Mouse (Mus musculus): ENCODE measurements at regions not wholly inside any gene's neighbourhood (a gene's known extent, or its start where the extent isn't known, plus 50 kb on each side); places are given as distances from the start of the nearest gene placed in this dataset.

DNA sequence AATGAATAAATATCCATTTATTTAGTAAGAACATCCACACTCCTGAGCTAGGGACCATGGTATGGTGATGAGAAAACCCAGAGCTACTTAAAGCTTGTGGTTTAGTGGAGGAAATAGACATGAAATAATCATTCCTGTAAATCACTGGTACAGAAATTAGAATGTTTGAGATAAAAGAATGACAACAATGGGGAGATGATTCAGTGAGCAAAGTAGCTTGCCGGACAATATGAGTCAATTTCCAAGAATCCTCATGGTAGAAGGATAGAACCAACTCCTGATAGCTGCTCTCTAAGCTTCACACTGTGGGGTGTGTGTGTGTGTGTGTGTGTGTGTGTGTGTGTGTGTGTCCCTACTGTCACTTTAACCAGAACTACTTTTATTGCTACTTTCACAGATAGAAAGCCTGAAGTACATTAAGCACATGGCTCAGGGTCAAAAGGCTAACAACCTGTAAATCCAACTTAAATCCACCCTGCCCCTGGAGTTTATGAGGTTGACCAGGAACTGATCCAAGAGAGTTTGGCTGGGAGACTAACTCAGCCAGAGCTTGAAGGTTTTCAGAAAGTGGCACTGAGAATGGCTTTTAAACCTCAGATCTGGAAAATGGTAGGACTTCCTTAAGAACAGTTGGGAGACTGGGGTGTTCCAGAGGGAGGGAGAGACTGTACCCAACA is 336.9 kb upstream of the Gcfc2 start:
- DNase-seq: no peak

DNA sequence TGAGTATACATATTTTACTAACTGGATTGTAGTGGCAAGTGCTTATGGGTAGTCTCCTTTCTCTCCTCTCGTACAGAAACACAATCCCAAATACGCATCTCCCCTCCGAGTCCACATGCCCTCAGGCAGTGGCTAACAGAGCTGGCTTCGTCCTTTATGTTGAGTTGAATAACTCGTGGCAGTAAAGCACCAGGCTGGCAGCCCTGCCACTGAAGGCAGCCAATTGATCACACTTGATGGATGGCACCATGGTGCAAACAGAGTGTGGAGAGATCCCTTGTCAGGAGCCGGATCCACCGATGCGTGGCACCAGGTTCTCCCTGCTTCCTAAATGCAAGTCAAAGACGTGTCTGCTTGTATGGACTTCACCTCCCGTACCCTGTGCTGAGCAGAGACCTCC is 333.7 kb upstream of the Gcfc2 start:
- DNase-seq: no peak

DNA sequence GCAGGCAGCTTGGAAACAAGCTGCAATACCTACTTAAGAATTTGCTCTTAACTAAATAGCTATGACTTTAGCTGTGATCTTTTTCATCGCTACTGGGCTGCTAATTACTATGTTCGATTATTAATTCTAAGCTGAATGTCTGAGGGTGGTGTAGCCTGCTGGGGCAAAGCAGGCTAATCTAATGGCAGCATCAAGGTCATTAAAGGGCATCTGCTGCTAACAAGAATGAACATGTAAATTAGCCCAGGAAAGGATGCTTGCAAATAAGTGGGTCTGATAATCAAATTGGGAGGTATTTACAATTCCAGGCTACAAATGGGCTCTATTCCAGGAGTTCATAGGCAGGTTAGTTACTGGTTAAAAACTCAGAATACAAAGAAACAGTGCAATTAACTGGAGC is 327.5 kb upstream of the Gcfc2 start:
- no peak for DNase-seq

DNA sequence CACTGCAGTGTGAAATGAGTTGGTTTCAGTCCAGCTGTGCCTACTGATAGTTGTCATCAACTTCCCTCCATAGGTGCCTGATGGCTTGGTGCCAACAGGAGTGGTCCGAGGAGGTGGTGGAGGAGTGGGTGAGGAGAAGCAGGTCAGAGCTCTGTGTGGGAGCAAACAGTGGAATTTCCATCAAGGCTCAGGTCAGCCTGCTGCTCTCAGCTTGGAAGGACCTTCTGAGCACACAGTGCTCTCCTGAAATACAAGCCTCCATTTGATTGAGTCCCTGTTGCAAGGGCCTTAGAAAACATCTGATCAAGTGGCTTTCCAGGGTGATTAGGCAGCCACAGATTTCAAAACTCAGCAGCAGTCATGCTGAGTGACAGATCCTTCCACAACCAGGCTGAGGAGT is 314.8 kb upstream of the Gcfc2 start:
- DNase-seq: no peak

DNA sequence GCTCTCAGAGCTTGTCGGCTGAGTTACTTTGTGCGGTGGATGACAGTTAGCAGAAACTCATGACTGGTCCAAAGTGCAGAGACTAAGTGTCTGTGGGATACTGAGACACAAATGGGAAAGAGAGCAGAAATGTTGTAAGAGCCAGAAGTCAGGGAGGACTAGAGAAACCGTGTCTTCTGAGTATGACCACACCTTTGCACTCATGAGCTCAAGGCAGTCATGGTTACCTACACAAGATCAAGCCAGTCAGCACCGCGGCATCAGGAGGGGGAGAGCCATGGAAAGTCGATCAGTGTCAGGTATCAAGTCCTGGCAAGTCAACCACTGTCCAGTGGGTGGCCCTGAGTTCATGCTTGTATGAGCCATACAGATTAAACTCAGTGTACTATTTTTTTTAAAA is 311.5 kb upstream of the Gcfc2 start:
- peak; percentile 5 for DNase-seq

DNA sequence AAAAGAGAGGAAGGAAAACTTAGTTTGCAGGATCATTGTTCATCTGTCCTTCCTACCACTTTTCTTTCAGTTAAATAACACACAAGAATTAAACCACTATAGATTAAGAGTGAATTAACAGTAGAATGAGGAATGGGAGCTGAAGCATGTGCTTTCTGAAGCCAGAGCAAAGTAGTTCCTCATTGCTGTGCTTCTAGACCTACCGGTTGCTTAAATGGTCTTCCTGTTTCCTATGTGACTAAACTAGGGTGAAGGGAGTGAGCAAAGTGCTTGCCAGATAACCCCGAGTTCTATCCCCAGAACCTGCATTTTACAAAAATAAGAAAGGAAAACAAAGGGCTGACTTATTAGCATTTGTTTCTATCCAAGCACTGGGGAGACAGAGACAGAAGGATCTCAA is 305.5 kb upstream of the Gcfc2 start:
- DNase-seq: no peak

DNA sequence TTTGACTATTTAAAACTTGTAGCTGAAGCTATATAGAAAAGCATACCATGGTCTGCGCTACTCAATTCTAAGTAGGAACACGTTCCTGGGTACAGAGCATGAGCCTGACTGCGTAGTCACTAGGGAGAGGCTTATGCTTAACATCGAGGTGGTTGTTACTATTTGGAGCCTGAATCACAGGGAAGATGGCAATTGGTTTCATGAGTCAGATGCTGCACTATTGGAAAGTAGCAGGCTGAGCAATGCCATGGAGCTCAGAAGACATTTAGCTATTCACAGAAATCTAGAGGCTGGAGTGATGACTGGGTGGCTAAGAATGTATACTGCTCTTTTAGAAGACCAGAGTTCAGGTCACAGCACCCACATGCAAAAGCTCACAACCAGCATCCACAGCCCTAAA is 302.4 kb upstream of the Gcfc2 start:
- DNase-seq: no peak

DNA sequence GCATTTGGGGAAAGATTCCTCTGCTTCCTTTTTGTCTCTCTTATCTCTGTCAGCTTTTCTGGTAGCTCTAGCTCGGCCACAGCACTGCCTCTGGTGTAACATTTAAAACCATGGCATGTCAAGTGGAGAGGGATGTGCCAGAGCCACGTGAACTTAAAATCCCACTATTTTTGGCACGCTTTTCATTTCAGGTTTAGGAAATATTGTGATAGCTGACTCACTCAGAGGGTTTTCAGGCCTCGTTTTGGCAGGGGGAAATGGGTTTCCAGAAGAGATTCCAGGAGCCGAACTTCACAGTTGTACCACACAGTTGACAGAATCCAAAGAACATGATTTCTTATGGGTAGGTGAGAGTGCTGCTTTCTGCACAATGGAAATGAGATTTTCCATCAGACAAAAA is 300.8 kb upstream of the Gcfc2 start:
- no peak for DNase-seq

DNA sequence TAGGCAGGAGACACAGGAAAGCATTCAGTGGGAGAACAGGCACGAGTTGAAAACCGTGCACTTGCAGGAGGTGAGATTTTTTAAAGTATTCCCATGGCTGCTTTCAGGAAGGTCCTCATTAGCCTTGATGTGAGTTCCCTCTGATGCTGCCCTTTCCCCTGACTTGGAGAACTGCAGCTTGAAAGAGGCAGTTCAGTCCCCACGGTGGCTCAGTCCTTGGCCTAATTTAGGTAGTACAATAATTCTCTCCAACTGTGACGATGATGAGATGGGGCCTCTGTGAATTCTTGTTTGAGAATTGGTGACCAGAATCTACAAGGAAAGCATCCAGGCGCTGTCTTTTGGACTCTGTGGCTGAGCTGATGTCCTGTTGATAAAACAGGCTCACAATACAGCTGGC is 298.5 kb upstream of the Gcfc2 start:
- no peak for DNase-seq

DNA sequence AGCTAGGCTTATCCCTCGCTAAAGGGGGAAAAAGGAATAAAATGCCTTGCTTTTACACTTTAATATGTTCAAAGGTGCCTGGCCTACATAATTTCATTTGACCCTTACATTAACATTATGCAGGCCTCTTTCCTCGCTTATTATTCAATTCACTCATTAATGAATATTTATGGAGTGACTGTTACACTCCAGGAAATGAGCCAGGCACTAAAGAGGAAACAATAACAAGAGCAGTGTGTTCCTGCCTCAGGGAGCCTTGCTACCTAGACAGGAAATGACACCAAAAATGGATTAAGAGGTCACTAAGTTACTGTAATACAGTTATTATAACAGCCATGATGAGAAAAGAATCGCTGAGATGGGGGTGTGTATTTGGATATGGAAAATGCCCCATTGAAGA is 289.9 kb upstream of the Gcfc2 start:
- no peak for DNase-seq

DNA sequence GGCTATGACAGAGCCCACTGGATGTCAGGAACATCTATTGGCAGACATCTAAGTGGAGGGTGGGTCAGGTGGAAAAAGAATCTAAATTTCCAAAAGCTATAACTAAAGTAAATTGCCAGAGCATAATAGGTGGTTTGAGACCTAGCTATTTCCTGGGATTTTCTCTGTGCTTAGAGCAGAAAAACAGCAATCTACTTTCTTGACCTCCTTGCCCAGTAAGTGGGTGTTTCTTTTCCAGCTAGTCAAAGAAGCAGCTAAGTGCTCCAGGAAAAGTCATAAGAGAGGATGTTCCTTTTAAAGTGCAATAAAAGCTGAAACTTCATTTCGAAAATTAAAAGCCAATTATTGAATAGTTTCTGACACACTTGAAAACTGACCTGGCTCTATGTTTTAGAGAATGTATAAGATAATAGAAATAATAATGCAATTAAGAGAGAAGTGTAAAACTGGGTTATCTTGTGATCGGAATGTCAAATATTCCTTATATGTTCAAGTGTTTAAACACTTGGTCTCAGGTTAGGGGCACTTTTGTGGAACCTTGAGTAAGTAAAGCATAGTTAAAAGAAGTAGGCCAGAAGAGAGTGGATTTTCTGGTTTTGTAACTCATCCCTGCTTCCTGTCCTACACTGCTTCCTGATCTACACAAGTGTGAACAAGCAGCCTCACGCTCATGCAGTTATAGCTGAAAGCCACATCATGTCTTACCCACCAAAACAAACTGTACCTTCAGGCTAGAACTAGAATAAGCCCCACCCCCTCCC is 275.7 kb upstream of the Gcfc2 start:
- no peak for DNase-seq

DNA sequence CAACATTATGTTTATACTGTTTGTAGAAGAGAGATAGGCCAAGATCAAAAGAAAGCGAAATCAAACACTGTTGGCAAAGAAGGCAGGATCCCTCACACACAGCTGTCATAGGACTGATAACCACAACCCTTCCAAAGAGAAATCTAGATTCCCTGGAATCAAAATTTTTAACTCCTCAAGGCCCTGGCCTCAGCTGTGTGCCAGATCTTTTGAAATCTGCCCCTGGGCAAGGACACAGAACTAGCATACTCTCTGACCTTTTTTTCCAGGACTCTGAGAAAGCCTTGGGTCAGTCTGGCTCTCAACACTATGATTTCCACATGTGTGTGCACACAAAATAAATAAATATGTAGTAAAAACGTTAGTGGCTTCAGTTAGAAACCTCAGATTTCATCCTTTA is 271.6 kb upstream of the Gcfc2 start:
- DNase-seq: no peak

DNA sequence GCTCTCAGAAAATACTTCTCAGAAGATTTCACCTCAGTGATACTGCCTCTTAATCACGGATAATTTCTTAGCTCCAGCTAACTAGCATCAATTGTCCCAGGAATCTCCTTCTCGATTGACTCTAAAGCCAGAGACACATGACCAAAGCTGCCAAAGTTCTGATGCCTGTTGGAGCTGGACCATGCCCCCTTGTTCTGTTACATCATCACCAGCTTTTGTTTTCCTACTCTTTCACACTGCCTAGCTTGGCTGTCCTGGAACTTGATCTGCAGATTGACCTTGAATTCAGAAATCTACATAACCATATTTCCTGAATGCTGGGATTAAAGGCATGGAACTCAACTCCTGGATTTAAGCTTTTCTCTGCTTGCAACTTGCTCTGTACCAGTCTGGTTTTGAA is 268.3 kb upstream of the Gcfc2 start:
- peak; percentile 7 for DNase-seq

DNA sequence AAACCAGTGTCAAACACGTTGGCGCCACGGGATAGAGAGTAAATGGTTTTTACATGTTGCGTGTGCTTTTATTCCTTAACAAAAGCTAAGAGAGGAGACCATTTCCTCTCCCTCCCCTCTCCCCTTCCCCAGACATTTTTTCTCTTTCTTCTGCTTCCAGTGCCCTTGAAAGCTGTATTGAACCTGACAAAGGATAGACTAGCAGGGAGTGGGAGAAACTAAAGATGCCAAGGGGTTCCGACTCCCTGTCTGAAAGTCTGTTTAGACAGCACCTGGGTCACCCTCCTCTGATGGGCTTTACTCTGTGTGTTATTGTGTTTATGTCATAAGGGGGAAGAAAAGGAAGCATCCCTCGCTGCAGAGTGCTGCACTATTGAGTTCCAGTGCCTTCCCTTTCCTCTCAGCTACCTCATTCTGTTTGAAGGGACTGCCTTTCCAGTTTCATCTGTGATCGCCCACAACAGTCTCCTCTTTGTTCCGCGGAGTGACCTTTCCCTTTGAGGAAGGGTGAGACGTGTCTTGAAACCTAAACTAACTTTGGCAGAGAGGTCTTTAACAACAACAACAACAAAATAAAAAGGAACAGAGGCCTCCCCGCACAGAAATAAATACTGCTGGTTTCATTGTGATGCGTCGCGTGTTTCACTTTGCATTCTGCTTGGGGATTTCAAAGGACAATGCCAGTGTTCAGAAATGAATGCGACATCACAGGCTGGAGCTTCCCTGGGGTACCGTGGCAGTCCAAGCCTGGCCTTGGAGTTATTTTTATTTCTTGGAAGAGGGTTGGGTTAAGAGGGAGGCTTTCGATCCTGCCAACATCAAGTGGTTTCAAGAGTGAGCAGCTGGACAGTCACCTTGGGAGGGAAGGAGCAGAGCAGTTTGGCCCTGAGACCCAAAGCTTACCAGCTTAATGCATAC is 262.7 kb upstream of the Gcfc2 start:
- DNase-seq: no peak

DNA sequence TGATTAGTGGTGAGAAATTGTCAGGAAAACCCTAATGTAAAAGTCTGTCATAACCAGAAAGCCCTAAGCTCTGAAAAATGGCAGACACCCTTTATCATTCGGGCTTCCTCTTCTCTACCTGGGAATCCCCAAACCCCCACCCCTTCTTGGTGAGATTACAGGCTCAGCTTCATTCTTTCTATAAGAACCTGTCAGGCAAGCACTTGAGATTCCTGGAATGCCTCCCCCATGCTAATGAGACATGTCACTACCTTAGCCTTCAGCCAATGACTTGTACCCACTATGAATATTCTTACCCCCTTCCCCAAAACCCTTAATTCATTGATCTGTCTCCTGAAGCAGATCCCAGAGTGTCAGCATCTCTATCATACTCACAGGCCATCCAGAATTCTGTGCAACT is 254.5 kb upstream of the Gcfc2 start:
- no peak for DNase-seq

DNA sequence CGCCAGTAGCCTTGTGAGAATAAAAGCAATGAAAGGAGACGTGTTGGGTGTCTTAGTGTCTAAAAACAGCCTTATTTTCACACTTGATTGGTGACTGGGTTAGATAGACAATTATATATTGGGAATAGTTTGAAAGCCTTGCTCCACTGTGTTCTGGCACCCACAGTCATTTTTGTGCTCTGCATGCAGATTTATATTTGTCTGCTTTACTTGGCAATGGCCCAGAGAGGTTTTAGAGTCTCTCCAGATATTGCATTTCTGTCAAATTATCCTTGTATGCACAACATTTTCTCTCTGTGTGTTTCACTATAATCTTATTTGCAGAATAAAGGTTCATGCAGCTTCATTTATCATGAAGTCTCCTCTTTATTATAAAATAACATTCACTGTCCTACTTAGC is 250.2 kb upstream of the Gcfc2 start:
- no peak for DNase-seq

DNA sequence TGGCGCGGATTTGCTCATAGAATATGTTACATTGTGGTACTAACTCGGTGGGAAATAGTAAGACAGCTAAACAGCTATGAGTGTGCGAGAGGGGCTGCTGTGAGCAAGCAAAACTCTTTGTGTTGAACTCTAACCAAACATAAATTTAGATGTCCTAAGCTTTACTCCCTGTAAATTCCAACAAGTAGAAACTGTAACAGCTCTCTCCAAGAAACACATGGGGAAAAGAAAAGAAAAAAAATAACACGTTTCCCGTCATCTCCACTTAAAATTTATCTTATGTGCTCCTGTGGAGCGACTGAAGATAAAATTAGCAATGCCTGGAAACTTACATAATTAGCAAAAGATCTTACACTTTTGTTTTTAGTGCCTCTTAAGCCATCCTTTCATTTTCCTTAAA is 226.2 kb upstream of the Gcfc2 start:
- DNase-seq: no peak

DNA sequence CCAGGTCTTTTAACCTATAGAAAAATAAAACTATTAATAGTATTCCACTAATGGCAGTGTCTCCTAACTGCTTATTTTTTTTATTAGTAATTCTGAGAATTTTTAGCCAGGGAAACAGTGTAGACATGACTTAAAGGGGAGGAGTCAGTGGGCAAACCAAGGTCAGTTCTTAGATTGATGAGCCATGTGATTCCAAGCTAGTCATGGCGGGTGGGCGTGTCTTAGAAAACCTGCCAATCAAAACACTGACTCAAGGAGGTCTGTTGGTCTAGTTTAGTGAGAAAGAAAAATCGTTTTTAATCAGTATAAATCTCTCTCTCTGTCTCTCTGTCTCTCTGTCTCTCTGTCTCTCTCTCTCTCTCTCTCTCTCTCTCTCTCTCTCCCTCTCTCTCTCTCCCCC is 225.3 kb upstream of the Gcfc2 start:
- no peak for DNase-seq

DNA sequence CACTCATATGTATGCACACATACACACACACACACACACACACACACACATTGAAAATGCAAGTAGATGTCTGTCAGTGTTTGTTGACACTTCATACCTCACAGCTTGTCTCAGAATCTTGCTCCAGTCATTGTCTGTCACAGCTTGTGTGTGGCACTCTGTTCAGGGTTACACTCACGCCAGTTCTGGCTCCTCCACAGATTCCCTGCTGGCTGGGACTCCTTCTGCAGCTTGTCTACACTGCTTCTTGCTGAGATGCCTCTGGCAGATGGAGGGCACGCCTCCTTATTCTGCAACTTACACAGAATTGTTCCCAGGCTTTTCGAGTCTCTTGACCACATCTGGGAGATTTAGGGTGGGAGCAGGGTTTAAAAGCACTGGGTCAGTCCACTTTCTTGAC is 208.6 kb upstream of the Gcfc2 start:
- no peak for DNase-seq

DNA sequence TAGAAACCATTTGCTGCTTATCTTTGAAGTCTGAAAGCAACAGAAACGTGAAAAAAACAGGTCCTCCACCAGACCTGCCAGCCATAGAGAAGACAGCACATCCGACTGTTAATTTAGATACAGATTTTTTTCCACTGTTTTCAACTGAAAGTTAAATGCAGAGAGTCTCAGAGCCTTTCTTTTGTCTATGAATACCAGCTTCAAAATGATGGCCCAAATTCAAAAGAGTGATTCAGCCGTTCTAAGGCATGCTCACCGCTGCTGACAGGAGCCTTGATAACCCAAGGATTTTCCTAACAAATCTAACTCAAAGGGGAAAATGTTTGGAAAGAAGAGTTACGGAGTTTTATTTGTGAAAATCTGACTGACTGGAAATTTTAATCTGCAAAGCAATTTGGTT is 207.1 kb upstream of the Gcfc2 start:
- DNase-seq: no peak

DNA sequence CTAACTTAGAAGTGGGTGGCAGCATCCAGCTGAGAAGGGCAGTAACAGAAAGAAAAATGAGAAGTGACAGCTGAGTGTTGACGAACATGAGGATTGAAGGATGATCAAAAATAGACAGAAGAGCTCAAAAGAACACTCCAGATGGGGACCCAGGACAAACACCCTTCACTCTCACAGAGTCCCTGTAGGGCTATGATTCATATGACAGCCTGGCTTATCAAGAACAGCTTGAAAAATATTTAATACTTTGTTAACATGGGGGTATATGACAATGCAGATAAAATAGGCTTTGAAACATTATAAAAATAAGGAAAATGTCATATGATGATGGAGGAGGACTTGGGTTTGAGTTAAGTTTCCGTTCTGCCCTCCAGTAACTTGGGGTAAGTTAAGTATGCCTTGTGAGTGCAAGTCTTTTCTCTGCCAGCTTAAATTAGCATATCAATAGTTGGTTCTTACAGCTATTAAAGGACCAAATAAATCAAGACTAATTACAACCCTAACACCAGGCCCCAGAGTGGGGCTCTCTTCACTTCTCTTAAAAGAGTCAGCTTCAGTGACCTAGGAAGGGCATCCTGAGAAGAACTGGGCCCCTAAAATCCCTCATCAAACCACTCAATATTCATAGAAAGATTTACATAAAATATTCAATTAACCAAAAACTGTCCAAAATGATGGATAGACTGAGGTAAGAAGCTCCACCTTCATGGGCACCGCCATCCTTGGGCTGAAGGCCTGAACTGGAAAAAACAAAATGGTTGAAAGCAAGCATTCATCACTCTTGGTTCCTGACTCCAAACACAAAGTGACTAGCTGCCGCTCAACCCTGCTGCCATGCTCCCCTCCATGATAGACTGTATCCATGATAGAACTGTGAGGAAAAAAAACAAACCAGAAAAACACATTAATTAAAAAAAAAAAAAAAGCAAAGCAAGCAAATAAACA is 198.6 kb upstream of the Gcfc2 start:
- no peak for DNase-seq

DNA sequence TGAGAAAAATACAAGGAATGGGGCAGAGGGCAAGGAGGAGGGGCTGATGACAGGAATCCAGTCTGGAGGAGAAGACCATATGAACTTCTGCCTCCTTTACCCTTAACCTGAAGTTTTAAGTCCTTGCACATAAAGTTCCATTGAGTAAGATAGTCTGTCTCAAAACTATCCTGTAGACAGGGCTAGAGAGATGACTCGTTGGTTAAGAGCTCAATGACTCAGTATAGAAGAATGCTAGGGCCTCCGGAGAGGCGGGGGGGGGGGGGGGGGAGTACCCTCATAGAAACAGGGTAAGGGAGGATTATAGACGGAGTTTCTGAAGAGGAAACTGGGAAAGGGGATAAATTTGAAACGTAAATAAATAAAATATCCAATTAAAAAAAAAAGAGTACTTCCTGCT is 191.8 kb upstream of the Gcfc2 start:
- no peak for DNase-seq

DNA sequence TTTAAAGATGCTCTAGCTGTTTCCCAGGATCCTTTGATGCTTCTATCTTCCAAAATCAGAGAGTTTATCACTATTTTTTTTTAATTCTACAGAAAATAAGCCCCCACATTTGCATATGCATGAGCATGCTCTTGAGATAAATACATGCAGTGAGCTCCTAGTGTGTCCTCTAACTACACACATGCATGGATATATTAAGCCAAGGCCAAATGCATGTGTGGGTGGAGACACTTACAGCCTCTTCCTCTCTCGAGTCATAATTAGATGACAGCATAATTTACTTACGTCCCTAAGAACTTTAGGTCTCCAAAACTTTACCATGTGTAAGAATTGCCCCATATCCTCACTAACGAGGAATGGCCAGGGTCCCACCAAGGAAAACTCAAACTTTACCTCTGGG is 189.9 kb upstream of the Gcfc2 start:
- DNase-seq: no peak

Measured in kidney, adult 9 months (tissue).